Mouse (Mus musculus) gastrocnemius, postnatal 36 days (tissue): ENCODE data around the gene Rnaseh2c. TPM values are rescaled to one million over a fixed set of nuclear protein-coding genes. Genes with fewer than 3 reads are reported as not detected.

Experiments
- DNase-seq, 2 experiments: peaks; one replicate each; pipeline ENCODE4 v3.0.0; 2022
- intact Hi-C: fragments of 180-260 bp; cut with DNase I; formaldehyde crosslinking; loops from one replicate; pipeline ENCODE4 v1.15.1; 2025
- total RNA-seq, 2 experiments: library from RNA; stranded (reverse); gene quantifications; 2 replicates each; pipeline ENCODE4 v1.2.3; 2021

Gene Rnaseh2c
- total RNA-seq, 2 experiments from 2014 or later, result 35.8 to 38.6 TPM

GRCm38 (mm10) chr19:5654720-5655298, 53.1 kb downstream of the Rnaseh2c start:
- intact Hi-C loops, result no loop called here
- no peak for DNase-seq

Other genes starting within 250 kb of the Rnaseh2c start
- gene Eif1ad, start 235.1 kb upstream of the Rnaseh2c start, total RNA-seq, result 10 to 100 TPM; 12.6 to 13.6 TPM
- 100 to 1,000 TPM; 116 to 124 TPM for gene Banf1, start 234.7 kb upstream of the Rnaseh2c start, total RNA-seq
- gene Sart1, start 213.2 kb upstream of the Rnaseh2c start, total RNA-seq, result 10 to 100 TPM; 34.3 to 38.0 TPM
- under 1 TPM; 0.52 to 0.64 TPM for gene Tsga10ip, start 199.3 kb upstream of the Rnaseh2c start, total RNA-seq
- 100 to 1,000 TPM; 531 to 582 TPM for gene Drap1, start 176.9 kb upstream of the Rnaseh2c start, total RNA-seq
- gene AI837181, start 176.7 kb upstream of the Rnaseh2c start, total RNA-seq, result 10 to 100 TPM; 32.7 to 33.6 TPM
- not detected for gene Fosl1, start 154.3 kb upstream of the Rnaseh2c start, total RNA-seq
- 1 to 10 TPM; 4.7 to 6.0 TPM for gene Ccdc85b, start 144.0 kb upstream of the Rnaseh2c start, total RNA-seq
- 10 to 100 TPM; 35.2 to 41.5 TPM for gene Fibp, start 141.3 kb upstream of the Rnaseh2c start, total RNA-seq
- not detected for gene Ctsw, start 133.4 kb upstream of the Rnaseh2c start, total RNA-seq
- gene Efemp2, start 127.9 kb upstream of the Rnaseh2c start, total RNA-seq, result 1 to 10 TPM; 5.3 to 6.3 TPM
- 10 to 100 TPM; 16.1 to 19.8 TPM for gene Mus81, start 113.5 kb upstream of the Rnaseh2c start, total RNA-seq
- gene Cfl1, start 111.4 kb upstream of the Rnaseh2c start, total RNA-seq, result 10 to 100 TPM; 67.8 to 72.7 TPM
- gene 1700020D05Rik, start 98.1 kb upstream of the Rnaseh2c start, total RNA-seq, result under 1 TPM; 0.33 to 0.59 TPM
- gene Snx32, start 91.3 kb upstream of the Rnaseh2c start, total RNA-seq, result 1 to 10 TPM; 5.2 to 7.8 TPM
- not detected for gene Ovol1, start 41.2 kb upstream of the Rnaseh2c start, total RNA-seq
- gene Ap5b1, start 33.8 kb upstream of the Rnaseh2c start, total RNA-seq, result 1 to 10 TPM; 1.9 to 2.0 TPM
- gene Kat5, start 8.4 kb downstream of the Rnaseh2c start, total RNA-seq, result 10 to 100 TPM; 23.3 to 25.4 TPM
- 10 to 100 TPM; 12.4 to 14.9 TPM for gene Rela, start 35.6 kb downstream of the Rnaseh2c start, total RNA-seq
- 1 to 10 TPM; 6.9 to 9.5 TPM for gene Sipa1, start 61.8 kb downstream of the Rnaseh2c start, total RNA-seq
- 10 to 100 TPM; 10.8 to 11.3 TPM for gene Map3k11, start 86.9 kb downstream of the Rnaseh2c start, total RNA-seq
- gene Pcnx3, start 87.0 kb downstream of the Rnaseh2c start, total RNA-seq, result 10 to 100 TPM; 12.2 to 15.2 TPM
- gene Kcnk7, start 102.5 kb downstream of the Rnaseh2c start, total RNA-seq, result not detected
- gene Ehbp1l1, start 124.4 kb downstream of the Rnaseh2c start, total RNA-seq, result 100 to 1,000 TPM; 235 to 261 TPM
- gene Fam89b, start 127.8 kb downstream of the Rnaseh2c start, total RNA-seq, result 10 to 100 TPM; 19.7 to 22.8 TPM
- 10 to 100 TPM; 43.4 to 44.2 TPM for gene Ltbp3, start 139.0 kb downstream of the Rnaseh2c start, total RNA-seq
- 10 to 100 TPM; 70.8 to 71.1 TPM for gene Scyl1, start 169.5 kb downstream of the Rnaseh2c start, total RNA-seq